In the genomic region with DNA sequence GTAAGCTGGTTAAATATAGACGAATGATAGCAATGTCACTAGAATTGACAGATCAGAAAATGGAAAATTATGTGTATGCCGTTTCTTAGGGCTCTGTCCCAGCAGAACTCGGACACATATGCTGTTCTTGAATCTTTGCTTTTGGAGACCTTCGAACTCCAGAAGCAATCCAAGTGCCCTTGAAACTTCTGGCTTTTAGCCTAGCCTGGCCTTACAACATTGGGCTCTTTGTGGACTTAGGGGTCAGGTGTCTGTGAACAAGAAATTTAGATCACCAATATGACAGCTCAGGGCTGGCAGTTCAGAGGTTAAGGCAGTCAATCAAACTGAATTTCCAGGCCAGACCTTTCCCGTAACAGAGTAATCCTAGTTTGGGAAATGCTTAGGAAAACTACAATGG, we compare ENCODE assay signal across 8 mouse cellular contexts. TPM values are rescaled to one million over a fixed set of nuclear protein-coding genes. Genes with fewer than 3 reads are reported as not detected.
DNase-seq lines count a peak whose midpoint lies in the region; ATAC-seq and TF ChIP-seq lines count a peak whose summit lies in the region.

No protein-coding gene starts in this region.

- no peak for ATAC-seq in heart, embryonic 13.5 days (ENCODE audit: extremely low read depth, insufficient number of reproducible peaks, low FRiP score, low TSS enrichment)
- ATAC-seq in intestine, embryonic 14.5 days (replicated peaks; ENCODE audit: low FRiP score, low TSS enrichment, low read depth), result no peak
- ATAC-seq in midbrain, embryonic 12.5 days (ENCODE audit: low FRiP score, low read depth), result no peak

- no peak for TF ChIP-seq POLR2A in heart, adult 2 months (IDR thresholded peaks at IDR 0.05; ENCODE audit: insufficient read depth, low read depth, low read length)

- no peaks in the 10 kb centered on the region for H3K9me3 ChIP-seq in heart, embryonic 13.5 days
- no peaks in the 10 kb centered on the region for H3K9me3 ChIP-seq in intestine, embryonic 14.5 days (ENCODE audit: control insufficient read depth, low read length)
- no peaks in the 10 kb centered on the region for H3K9me3 ChIP-seq in midbrain, embryonic 12.5 days

- peaks cover 2% of the 10 kb centered on the region for H3K79me2 ChIP-seq in heart, adult 2 months (replicated peaks; ENCODE audit: control insufficient read depth, insufficient read depth, low read length)

- 65% methylated on average over 5 of the region's 5 CpGs for WGBS in heart, embryonic 13.5 days
- 58% methylated on average over 5 of the region's 5 CpGs for WGBS in heart, adult 2 months
- WGBS in intestine, embryonic 14.5 days, result 59% methylated on average over 5 of the region's 5 CpGs
- WGBS in midbrain, embryonic 12.5 days, result 66% methylated on average over 5 of the region's 5 CpGs

- H3K4me1 ChIP-seq in heart, embryonic 13.5 days, result peaks cover 29% of the 10 kb centered on the region
- H3K4me1 ChIP-seq in heart, adult 2 months (ENCODE audit: control insufficient read depth, insufficient read depth, low read length), result peaks cover 5% of the 10 kb centered on the region
- peaks cover 16% of the 10 kb centered on the region for H3K4me1 ChIP-seq in intestine, embryonic 14.5 days (replicated peaks; ENCODE audit: control insufficient read depth, insufficient read depth, low read length)
- peaks cover 36% of the 10 kb centered on the region for H3K4me1 ChIP-seq in midbrain, embryonic 12.5 days

- no peak for TF ChIP-seq EP300 in heart, adult 2 months (IDR thresholded peaks at IDR 0.05; ENCODE audit: insufficient read depth, low read depth, low read length)

- intact Hi-C loops in heart, adult 2 months (cut with DNase I), result loop anchor here (2.0 to 5.0 kb wide), 3 partner anchors 40 to 237 kb away; partner anchors contain the start of genes 1700030J22Rik, Cenpn and Cmc2
- intact Hi-C loops in left cerebral cortex, postnatal 10 days (cut with DNase I), result no loop called here

- DNase-seq in heart, adult 2 months, result no peak
- DNase-seq in adrenal gland, postnatal 36 days, result peak; percentile 50 to 55
- DNase-seq in intestine, embryonic 14.5 days (ENCODE audit: low spot score), result no peak
- DNase-seq in left cerebral cortex, postnatal 10 days (ENCODE audit: extremely low spot score in 1 of 2, low spot score in 2 of 2), result no peak
- no peak for DNase-seq in thymus, postnatal 10 days (ENCODE audit: low spot score in 2 of 2)
- DNase-seq in urinary bladder, postnatal 4 days (ENCODE audit: low spot score in 2 of 2), result no peak

- H3K27me3 ChIP-seq in heart, embryonic 13.5 days (replicated peaks), result no peaks in the 10 kb centered on the region
- no peaks in the 10 kb centered on the region for H3K27me3 ChIP-seq in heart, adult 2 months (ENCODE audit: control insufficient read depth, insufficient read depth, low read length)
- H3K27me3 ChIP-seq in intestine, embryonic 14.5 days (replicated peaks; ENCODE audit: control insufficient read depth, insufficient read depth, low read length), result no peaks in the 10 kb centered on the region
- H3K27me3 ChIP-seq in midbrain, embryonic 12.5 days, result no peaks in the 10 kb centered on the region

- peak overlapping the region; percentile 95 for H3K4me3 ChIP-seq in heart, embryonic 13.5 days
- no peak overlapping the region; the same call in 1 of the 2 replicates for H3K4me3 ChIP-seq in heart, adult 2 months
- peak overlapping the region; percentile 90 for H3K4me3 ChIP-seq in intestine, embryonic 14.5 days (ENCODE audit: low read depth, low read length)
- peak overlapping the region; percentile 92 for H3K4me3 ChIP-seq in midbrain, embryonic 12.5 days

- TF ChIP-seq CTCF in heart, adult 2 months (IDR thresholded peaks at IDR 0.05), result no peak

- no peak overlapping the region for H3K27ac ChIP-seq in heart, embryonic 13.5 days (replicated peaks)
- H3K27ac ChIP-seq in heart, adult 2 months, result no peak overlapping the region
- H3K27ac ChIP-seq in intestine, embryonic 14.5 days (ENCODE audit: low read depth), result no peak overlapping the region
- H3K27ac ChIP-seq in midbrain, embryonic 12.5 days (replicated peaks), result no peak overlapping the region

- H3K36me3 ChIP-seq in heart, embryonic 13.5 days, result no peaks in the 10 kb centered on the region
- H3K36me3 ChIP-seq in heart, adult 2 months (ENCODE audit: control insufficient read depth, insufficient read depth, low read length), result no peaks in the 10 kb centered on the region
- H3K36me3 ChIP-seq in intestine, embryonic 14.5 days (ENCODE audit: control insufficient read depth, insufficient read depth, low read length), result no peaks in the 10 kb centered on the region
- H3K36me3 ChIP-seq in midbrain, embryonic 12.5 days, result no peaks in the 10 kb centered on the region

- H3K4me2 ChIP-seq in heart, embryonic 13.5 days, result peak overlapping the region; percentile 95
- H3K4me2 ChIP-seq in intestine, embryonic 14.5 days (ENCODE audit: low read length), result peak overlapping the region; percentile 69
- peak overlapping the region; percentile 97 for H3K4me2 ChIP-seq in midbrain, embryonic 12.5 days (replicated peaks)

- H3K9ac ChIP-seq in heart, embryonic 13.5 days, result peak overlapping the region; percentile 97
- no peak overlapping the region for H3K9ac ChIP-seq in heart, adult 2 months (ENCODE audit: low read depth, low read length)
- peak overlapping the region; percentile 84; the same call in 1 of the 2 replicates for H3K9ac ChIP-seq in intestine, embryonic 14.5 days (ENCODE audit: low read length)
- H3K9ac ChIP-seq in midbrain, embryonic 12.5 days (replicated peaks), result 0 out of 2 replicates have a peak overlapping the region, but pooled peaks have one; percentile 20

RNA-seq across cellular contexts. Expression of gene Gan, which starts 1.1 kb away (rescaled TPM):
- polyA plus RNA-seq in heart, embryonic 13.5 days (2015; fragmentation: Nextera tagmentation; extraction: Ambion mirVana), result 0.94 and 1.0 TPM in 2 replicates
- 1 to 10 TPM; 4.2 to 5.2 TPM for total RNA-seq in heart, adult 2 months (2021)
- 1.7 and 2.6 TPM in 2 replicates for polyA plus RNA-seq in heart, adult 2 months (2012; rRNA removed)
- total RNA-seq in adrenal gland, postnatal 36 days (2021), result 10 to 100 TPM; 11.4 to 13.0 TPM
- polyA plus RNA-seq in intestine, embryonic 14.5 days (2014; fragmentation: Nextera tagmentation; extraction: Ambion mirVana), result 2.8 and 3.0 TPM in 2 replicates
- polyA plus RNA-seq in midbrain, embryonic 12.5 days (2016; fragmentation: Nextera tagmentation; extraction: Ambion mirVana), result 2.6 and 3.2 TPM in 2 replicates
- 10 to 100 TPM; 22.7 to 27.0 TPM for total RNA-seq in left cerebral cortex, postnatal 10 days (2021)

Comparison
In these comparisons a context has a peak if more than half of its experiments do, and no peak if none do; other contexts are left out.
1. DNase-seq: peak in adrenal gland, postnatal 36 days (2 of 2); none in heart, adult 2 months (0 of 2), intestine, embryonic 14.5 days (single experiment), left cerebral cortex, postnatal 10 days (0 of 2), thymus, postnatal 10 days (0 of 2) and urinary bladder, postnatal 4 days (0 of 2).
2. Peak in every context shown above with its lines, with median percentiles within 50 percentile points of each other: H3K4me2 ChIP-seq.